Mouse (Mus musculus) midbrain, embryonic 11.5 days (tissue): Measurements from ENCODE around the gene Nagk. TPM values are rescaled to one million over a fixed set of nuclear protein-coding genes. Genes with fewer than 3 reads are reported as not detected.
A peak's percentile ranks its signal among the peaks of the same experiment; 100 is the strongest.

Source experiments
- ATAC-seq: fragments of 200-750 bp; cut with Nextera tagmentation; 2 replicates; pipeline ENCODE4 v1.8.0; 2017; ENCODE audit warnings: moderate TSS enrichment, moderate library complexity; ENCODE audit not compliant: low FRiP score
- DNase-seq: peaks from one replicate; pipeline ENCODE4 v3.0.0; 2015; ENCODE audit warnings: low spot score; ENCODE audit errors: missing footprints
- H3K27ac ChIP-seq: fragments of 300-500 bp; sonication (generic); 2 replicates; pipeline ENCODE4 v1.5.1; 2014; ENCODE audit warnings: low read depth, low read length
- H3K27me3 ChIP-seq: fragments of 300-500 bp; sonication (generic); 2 replicates; pipeline ENCODE4 v1.6.1; 2014; ENCODE audit warnings: mild to moderate bottlenecking, low read length, moderate library complexity, mixed read lengths; ENCODE audit not compliant: control insufficient read depth, insufficient read depth
- H3K36me3 ChIP-seq: fragments of 300-500 bp; sonication (generic); 2 replicates; pipeline ENCODE4 v1.6.1; 2014; ENCODE audit warnings: mild to moderate bottlenecking, low read length, moderate library complexity, mixed read lengths; ENCODE audit not compliant: control insufficient read depth, insufficient read depth
- H3K4me1 ChIP-seq: fragments of 300-500 bp; sonication (generic); 2 replicates; pipeline ENCODE4 v1.6.1; 2014; ENCODE audit warnings: low read length; ENCODE audit not compliant: control insufficient read depth, insufficient read depth
- H3K4me2 ChIP-seq: fragments of 300-500 bp; sonication (generic); 2 replicates; pipeline ENCODE4 v1.6.1; 2014; ENCODE audit warnings: mild to moderate bottlenecking, moderate library complexity
- H3K4me3 ChIP-seq: fragments of 300-500 bp; sonication (generic); 2 replicates; pipeline ENCODE4 v1.5.1; 2014; ENCODE audit warnings: low read depth, low read length
- H3K9ac ChIP-seq: fragments of 300-500 bp; sonication (generic); 2 replicates; pipeline ENCODE4 v1.6.1; 2014; ENCODE audit warnings: low read length
- H3K9me3 ChIP-seq: fragments of 300-500 bp; sonication (generic); 2 replicates; pipeline ENCODE4 v1.6.1; 2016; ENCODE audit warnings: low read length; ENCODE audit not compliant: control insufficient read depth
- WGBS: fragments of 180-500 bp; shearing (Covaris S2); extraction: QIAGEN DNeasy Blood & Tissue Kit; methylation state at CpG from one replicate; pipeline ENCODE4 v1.1.7; 2014; 5-methylcytosine and 5-hydroxymethylcytosine counted together
- polyA plus RNA-seq: library from polyadenylated mRNA; unstranded; fragments of >200 nt; fragmentation: Nextera tagmentation; extraction: Ambion mirVana; gene quantifications from 2 replicates; pipeline ENCODE4 v1.2.1, GENCODE M21; 2014

The Nagk gene
- polyA plus RNA-seq, 1 experiment from 2014 or later = 31.8 TPM

- Histone ChIP-seq H3K4me1 (peaks cover 3% of the 10 kb centered on the region; the same call in 1 of the 2 replicates), H3K27me3 (no peaks in the 10 kb centered on the region), H3K9me3 (no peaks in the 10 kb centered on the region), H3K4me3 (peak overlapping the region; percentile 68), H3K27ac (peak overlapping the region; percentile 92), H3K4me2 (peak overlapping the region; percentile 97), H3K36me3 (no peaks in the 10 kb centered on the region), H3K9ac (peak overlapping the region; percentile 84)
- ATAC-seq = no peak
- WGBS = 22% methylated on average over 13 of the region's 13 CpGs
- DNase-seq = no peak
Observed at GRCm38 (mm10) chr6:83795492-83795900, 714 bp downstream of the Nagk start.

- H3K9ac ChIP-seq = no peak overlapping the region
- DNase-seq (no peak), ATAC-seq (no peak)
- H3K27ac ChIP-seq = no peak overlapping the region
- no peak overlapping the region for H3K4me2 ChIP-seq
- no peak overlapping the region for H3K4me3 ChIP-seq
- no peaks in the 10 kb centered on the region for H3K36me3 ChIP-seq
- peaks cover 3% of the 10 kb centered on the region; the same call in 1 of the 2 replicates for H3K4me1 ChIP-seq
- no peaks in the 10 kb centered on the region for H3K27me3 ChIP-seq
- 61% methylated on average over 3 of the region's 3 CpGs for WGBS
- no peaks in the 10 kb centered on the region for H3K9me3 ChIP-seq
Observed at GRCm38 (mm10) chr6:83796686-83797085, 1.9 kb downstream of the Nagk start.

- H3K9me3 ChIP-seq = no peaks in the 10 kb centered on the region
- no peak overlapping the region for H3K4me3 ChIP-seq
- WGBS = 92% methylated on average over 5 of the region's 5 CpGs
- no peak overlapping the region for H3K9ac ChIP-seq
- H3K27ac ChIP-seq = no peak overlapping the region
- no peaks in the 10 kb centered on the region for H3K27me3 ChIP-seq
- H3K36me3 ChIP-seq = peaks cover 10% of the 10 kb centered on the region; the same call in 1 of the 2 replicates
- no peak for DNase-seq
- no peaks in the 10 kb centered on the region for H3K4me1 ChIP-seq
- no peak for ATAC-seq
- H3K4me2 ChIP-seq = no peak overlapping the region
Observed at GRCm38 (mm10) chr6:83802033-83802432, 7.3 kb downstream of the Nagk start.

- H3K9me3 ChIP-seq = no peaks in the 10 kb centered on the region
- no peaks in the 10 kb centered on the region for H3K27me3 ChIP-seq
- no peak overlapping the region for H3K4me2 ChIP-seq
- ATAC-seq (no peak), DNase-seq (no peak)
- 89% methylated on average over 3 of the region's 3 CpGs for WGBS
- H3K27ac ChIP-seq = no peak overlapping the region
- no peak overlapping the region for H3K4me3 ChIP-seq
- no peak overlapping the region for H3K9ac ChIP-seq
- no peaks in the 10 kb centered on the region for H3K4me1 ChIP-seq
- H3K36me3 ChIP-seq = peaks cover 10% of the 10 kb centered on the region; the same call in 1 of the 2 replicates
Observed at GRCm38 (mm10) chr6:83802846-83803245, 8.1 kb downstream of the Nagk start.

- Histone ChIP-seq H3K9me3 (no peaks in the 10 kb centered on the region), H3K36me3 (peaks cover 4% of the 10 kb centered on the region), H3K4me3 (no peak overlapping the region), H3K27me3 (no peaks in the 10 kb centered on the region), H3K4me2 (no peak overlapping the region), H3K27ac (no peak overlapping the region), H3K9ac (no peak overlapping the region), H3K4me1 (no peaks in the 10 kb centered on the region)
- ATAC-seq = no peak
- WGBS = 94% methylated on average over 3 of the region's 3 CpGs
- no peak for DNase-seq
Observed at GRCm38 (mm10) chr6:83815801-83816200, 21.0 kb downstream of the Nagk start.

- H3K27ac ChIP-seq = no peak overlapping the region
- H3K9me3 ChIP-seq = no peaks in the 10 kb centered on the region
- no peak overlapping the region for H3K4me3 ChIP-seq
- H3K36me3 ChIP-seq = peaks cover 2% of the 10 kb centered on the region; the same call in 1 of the 2 replicates
- no peaks in the 10 kb centered on the region for H3K27me3 ChIP-seq
- H3K9ac ChIP-seq = no peak overlapping the region
- H3K4me2 ChIP-seq = no peak overlapping the region
- no peaks in the 10 kb centered on the region for H3K4me1 ChIP-seq
- no peak for ATAC-seq
- WGBS = 82% methylated on average over 1 of the region's 1 CpGs
- no peak for DNase-seq
Observed at GRCm38 (mm10) chr6:83818996-83819395, 24.2 kb downstream of the Nagk start.

GRCm38 (mm10) chr6:83820727-83821515 is 26.1 kb downstream of the Nagk start:
- no peaks in the 10 kb centered on the region for H3K9me3 ChIP-seq
- no peaks in the 10 kb centered on the region for H3K27me3 ChIP-seq
- H3K4me3 ChIP-seq = no peak overlapping the region
- no peaks in the 10 kb centered on the region for H3K4me1 ChIP-seq
- no peak overlapping the region for H3K4me2 ChIP-seq
- H3K27ac ChIP-seq = no peak overlapping the region
- no peaks in the 10 kb centered on the region; the same call in 1 of the 2 replicates for H3K36me3 ChIP-seq
- ATAC-seq (no peak), DNase-seq (no peak)
- H3K9ac ChIP-seq = no peak overlapping the region
- WGBS = 90% methylated on average over 2 of the region's 2 CpGs

- DNase-seq (no peak), ATAC-seq (no peak)
- H3K36me3 ChIP-seq = no peaks in the 10 kb centered on the region
- no peaks in the 10 kb centered on the region for H3K9me3 ChIP-seq
- H3K4me1 ChIP-seq = no peaks in the 10 kb centered on the region
- H3K27me3 ChIP-seq = no peaks in the 10 kb centered on the region
- no peak overlapping the region for H3K9ac ChIP-seq
- no peak overlapping the region for H3K4me2 ChIP-seq
- H3K27ac ChIP-seq = no peak overlapping the region
- 81% methylated on average over 2 of the region's 2 CpGs for WGBS
- no peak overlapping the region for H3K4me3 ChIP-seq
Observed at GRCm38 (mm10) chr6:83821856-83822255, 27.1 kb downstream of the Nagk start.

GRCm38 (mm10) chr6:83830941-83831605 is 36.3 kb downstream of the Nagk start:
- 1% methylated on average over 35 of the region's 35 CpGs for WGBS
- Histone ChIP-seq H3K9me3 (no peaks in the 10 kb centered on the region), H3K4me2 (peak overlapping the region; percentile 81), H3K4me1 (peaks cover 3% of the 10 kb centered on the region; the same call in 1 of the 2 replicates), H3K27ac (peak overlapping the region; percentile 49), H3K36me3 (no peaks in the 10 kb centered on the region), H3K27me3 (no peaks in the 10 kb centered on the region), H3K4me3 (peak overlapping the region; percentile 60), H3K9ac (peak overlapping the region; percentile 80)
- DNase-seq (no peak), ATAC-seq (no peak; the same call in 1 of the 2 replicates)
